Mouse (Mus musculus) embryonic facial prominence, embryonic 12.5 days (tissue): ENCODE measurements around the gene Mapk1ip1l. TPM values are rescaled to one million over a fixed set of nuclear protein-coding genes. Genes with fewer than 3 reads are reported as not detected.

Source experiments
- ATAC-seq: fragments of 200-750 bp; cut with Nextera tagmentation; 2 replicates; pipeline ENCODE4 v1.8.0; 2017; ENCODE audit not compliant: insufficient number of reproducible peaks, insufficient read depth, low FRiP score, low TSS enrichment
- H3K27ac ChIP-seq: fragments of 300-500 bp; sonication (generic); 2 replicates; pipeline ENCODE4 v1.5.1; 2016; ENCODE audit warnings: mild to moderate bottlenecking
- H3K27me3 ChIP-seq: fragments of 300-500 bp; sonication (generic); 2 replicates; pipeline ENCODE4 v1.6.1; 2016; ENCODE audit warnings: mild to moderate bottlenecking, moderate library complexity
- H3K36me3 ChIP-seq: fragments of 300-500 bp; sonication (generic); 2 replicates; pipeline ENCODE4 v1.6.1; 2016; ENCODE audit warnings: mild to moderate bottlenecking
- H3K4me1 ChIP-seq: fragments of 300-500 bp; sonication (generic); 2 replicates; pipeline ENCODE4 v1.6.1; 2016
- H3K4me2 ChIP-seq: fragments of 300-500 bp; sonication (generic); replicated peaks from 2 replicates; pipeline ENCODE4 v1.6.1; 2016; ENCODE audit warnings: mild to moderate bottlenecking, moderate library complexity
- H3K4me3 ChIP-seq: fragments of 300-500 bp; sonication (generic); 2 replicates; pipeline ENCODE4 v1.5.1; 2016; ENCODE audit warnings: mild to moderate bottlenecking
- H3K9ac ChIP-seq: fragments of 300-500 bp; sonication (generic); 2 replicates; pipeline ENCODE4 v1.6.1; 2016; ENCODE audit warnings: mild to moderate bottlenecking, moderate library complexity
- H3K9me3 ChIP-seq: fragments of 300-500 bp; sonication (generic); 2 replicates; pipeline ENCODE4 v1.6.1; 2016; ENCODE audit warnings: mild to moderate bottlenecking, moderate library complexity
- WGBS: fragments of 180-500 bp; shearing (Covaris S2); methylation state at CpG from one replicate; pipeline ENCODE4 v1.1.7; 2016; 5-methylcytosine and 5-hydroxymethylcytosine counted together
- polyA plus RNA-seq: library from polyadenylated mRNA; unstranded; fragments of >200 nt; fragmentation: Nextera tagmentation; extraction: Ambion mirVana; gene quantifications from 2 replicates; pipeline ENCODE4 v1.2.1, GENCODE M21; 2016

Gene Mapk1ip1l
- polyA plus RNA-seq, 1 experiment from 2014 or later, result 83.7 TPM

GRCm38 (mm10) chr14:47340231-47340925 is 42.3 kb downstream of the Mapk1ip1l start:
- Histone ChIP-seq H3K9ac (no peak overlapping the region), H3K4me3 (no peak overlapping the region), H3K27me3 (no peaks in the 10 kb centered on the region), H3K4me2 (no peak overlapping the region), H3K9me3 (no peaks in the 10 kb centered on the region), H3K36me3 (no peaks in the 10 kb centered on the region), H3K27ac (no peak overlapping the region), H3K4me1 (no peaks in the 10 kb centered on the region)
- no peak for ATAC-seq
- 84% methylated on average over 10 of the region's 10 CpGs for whole genome bisulfite sequencing

GRCm38 (mm10) chr14:47341811-47342291 is 43.8 kb downstream of the Mapk1ip1l start:
- H3K9me3 ChIP-seq, result no peaks in the 10 kb centered on the region
- no peak overlapping the region for H3K27ac ChIP-seq
- H3K4me1 ChIP-seq, result no peaks in the 10 kb centered on the region
- no peak for ATAC-seq
- H3K4me2 ChIP-seq, result no peak overlapping the region
- WGBS, result 60% methylated on average over 4 of the region's 4 CpGs
- H3K4me3 ChIP-seq, result no peak overlapping the region
- no peaks in the 10 kb centered on the region for H3K36me3 ChIP-seq
- H3K9ac ChIP-seq, result no peak overlapping the region
- H3K27me3 ChIP-seq, result no peaks in the 10 kb centered on the region

GRCm38 (mm10) chr14:47346715-47347114 is 48.6 kb downstream of the Mapk1ip1l start:
- no peaks in the 10 kb centered on the region for H3K9me3 ChIP-seq
- no peak overlapping the region for H3K4me2 ChIP-seq
- no peaks in the 10 kb centered on the region for H3K36me3 ChIP-seq
- H3K4me3 ChIP-seq, result no peak overlapping the region
- no peak for ATAC-seq
- H3K27ac ChIP-seq, result no peak overlapping the region
- no peaks in the 10 kb centered on the region for H3K4me1 ChIP-seq
- H3K27me3 ChIP-seq, result no peaks in the 10 kb centered on the region
- no peak overlapping the region for H3K9ac ChIP-seq
- WGBS, result 94% methylated on average over 1 of the region's 1 CpGs

- Histone ChIP-seq H3K27ac (no peak overlapping the region), H3K27me3 (no peaks in the 10 kb centered on the region), H3K4me3 (no peak overlapping the region), H3K4me1 (no peaks in the 10 kb centered on the region), H3K4me2 (no peak overlapping the region), H3K9me3 (no peaks in the 10 kb centered on the region), H3K36me3 (no peaks in the 10 kb centered on the region), H3K9ac (no peak overlapping the region)
- ATAC-seq, result no peak
- WGBS, result 91% methylated on average over 2 of the region's 2 CpGs
Measured at GRCm38 (mm10) chr14:47350974-47351373, 52.9 kb downstream of the Mapk1ip1l start.

GRCm38 (mm10) chr14:47352272-47352671 is 54.2 kb downstream of the Mapk1ip1l start:
- Histone ChIP-seq H3K9ac (no peak overlapping the region), H3K27me3 (no peaks in the 10 kb centered on the region), H3K4me1 (no peaks in the 10 kb centered on the region), H3K27ac (no peak overlapping the region), H3K36me3 (no peaks in the 10 kb centered on the region), H3K4me3 (no peak overlapping the region), H3K4me2 (no peak overlapping the region), H3K9me3 (no peaks in the 10 kb centered on the region)
- ATAC-seq, result no peak
- WGBS, result 90% methylated on average over 10 of the region's 10 CpGs

- H3K27ac ChIP-seq, result no peak overlapping the region
- no peaks in the 10 kb centered on the region for H3K4me1 ChIP-seq
- no peaks in the 10 kb centered on the region for H3K36me3 ChIP-seq
- WGBS, result 79% methylated on average over 4 of the region's 4 CpGs
- H3K27me3 ChIP-seq, result no peaks in the 10 kb centered on the region
- H3K4me2 ChIP-seq, result no peak overlapping the region
- no peak for ATAC-seq
- no peak overlapping the region for H3K4me3 ChIP-seq
- H3K9ac ChIP-seq, result no peak overlapping the region
- no peaks in the 10 kb centered on the region for H3K9me3 ChIP-seq
Measured at GRCm38 (mm10) chr14:47353240-47353639, 55.2 kb downstream of the Mapk1ip1l start.

- Histone ChIP-seq H3K36me3 (no peaks in the 10 kb centered on the region), H3K27me3 (no peaks in the 10 kb centered on the region), H3K4me3 (no peak overlapping the region), H3K9ac (no peak overlapping the region), H3K27ac (no peak overlapping the region), H3K4me2 (no peak overlapping the region), H3K9me3 (no peaks in the 10 kb centered on the region), H3K4me1 (no peaks in the 10 kb centered on the region)
- WGBS, result 67% methylated on average over 8 of the region's 8 CpGs
- ATAC-seq, result no peak
Measured at GRCm38 (mm10) chr14:47354111-47354577, 56.1 kb downstream of the Mapk1ip1l start.

- Histone ChIP-seq H3K4me1 (no peaks in the 10 kb centered on the region), H3K9me3 (no peaks in the 10 kb centered on the region), H3K4me3 (no peak overlapping the region), H3K36me3 (no peaks in the 10 kb centered on the region), H3K4me2 (no peak overlapping the region), H3K9ac (no peak overlapping the region), H3K27ac (no peak overlapping the region), H3K27me3 (no peaks in the 10 kb centered on the region)
- WGBS, result 73% methylated on average over 5 of the region's 5 CpGs
- no peak for ATAC-seq
Measured at GRCm38 (mm10) chr14:47354948-47355347, 56.9 kb downstream of the Mapk1ip1l start.

GRCm38 (mm10) chr14:47356622-47357021 is 58.6 kb downstream of the Mapk1ip1l start:
- WGBS, result 66% methylated on average over 3 of the region's 3 CpGs

GRCm38 (mm10) chr14:47359610-47360009 is 61.5 kb downstream of the Mapk1ip1l start:
- no peak for ATAC-seq
- Histone ChIP-seq H3K27ac (no peak overlapping the region), H3K9ac (no peak overlapping the region), H3K36me3 (no peaks in the 10 kb centered on the region), H3K9me3 (no peaks in the 10 kb centered on the region), H3K4me2 (no peak overlapping the region), H3K27me3 (no peaks in the 10 kb centered on the region), H3K4me1 (no peaks in the 10 kb centered on the region), H3K4me3 (no peak overlapping the region)
- WGBS, result 64% methylated on average over 3 of the region's 3 CpGs

More at GRCm38 (mm10) chr14:47356622-47357021, 58.6 kb downstream of the Mapk1ip1l start:
- no peak for ATAC-seq
- H3K9ac ChIP-seq, result no peak overlapping the region
- no peak overlapping the region for H3K4me2 ChIP-seq
- no peaks in the 10 kb centered on the region for H3K36me3 ChIP-seq
- no peaks in the 10 kb centered on the region for H3K27me3 ChIP-seq
- H3K4me1 ChIP-seq, result no peaks in the 10 kb centered on the region
- no peak overlapping the region for H3K4me3 ChIP-seq
- H3K27ac ChIP-seq, result no peak overlapping the region
- no peaks in the 10 kb centered on the region for H3K9me3 ChIP-seq

- 91% methylated on average over 2 of the region's 2 CpGs for WGBS
Measured at GRCm38 (mm10) chr14:47361418-47361817, 63.4 kb downstream of the Mapk1ip1l start.

GRCm38 (mm10) chr14:47361899-47362298 is 63.8 kb downstream of the Mapk1ip1l start:
- ATAC-seq, result no peak
- H3K4me2 ChIP-seq, result no peak overlapping the region
- no peak overlapping the region for H3K9ac ChIP-seq
- WGBS, result 82% methylated on average over 9 of the region's 9 CpGs
- no peaks in the 10 kb centered on the region for H3K36me3 ChIP-seq
- H3K27ac ChIP-seq, result no peak overlapping the region
- H3K9me3 ChIP-seq, result no peaks in the 10 kb centered on the region
- no peak overlapping the region for H3K4me3 ChIP-seq
- 0 out of 2 replicates have a peak, but pooled peaks cover 3% of the 10 kb centered on the region for H3K4me1 ChIP-seq
- no peaks in the 10 kb centered on the region for H3K27me3 ChIP-seq

More at GRCm38 (mm10) chr14:47361418-47361817, 63.4 kb downstream of the Mapk1ip1l start:
- ATAC-seq, result no peak
- H3K4me3 ChIP-seq, result no peak overlapping the region
- no peak overlapping the region for H3K27ac ChIP-seq
- H3K36me3 ChIP-seq, result no peaks in the 10 kb centered on the region
- H3K9ac ChIP-seq, result no peak overlapping the region
- H3K9me3 ChIP-seq, result no peaks in the 10 kb centered on the region
- no peak overlapping the region for H3K4me2 ChIP-seq
- 0 out of 2 replicates have a peak, but pooled peaks cover 3% of the 10 kb centered on the region for H3K4me1 ChIP-seq
- H3K27me3 ChIP-seq, result no peaks in the 10 kb centered on the region
